Mouse (Mus musculus): ENCODE data around the gene Stk4. TPM values are rescaled to one million over a fixed set of nuclear protein-coding genes. Genes with fewer than 3 reads are reported as not detected.

Gene Stk4
- polyA plus RNA-seq, 1 experiment from 2014 or later: 14.2 TPM

DNA sequence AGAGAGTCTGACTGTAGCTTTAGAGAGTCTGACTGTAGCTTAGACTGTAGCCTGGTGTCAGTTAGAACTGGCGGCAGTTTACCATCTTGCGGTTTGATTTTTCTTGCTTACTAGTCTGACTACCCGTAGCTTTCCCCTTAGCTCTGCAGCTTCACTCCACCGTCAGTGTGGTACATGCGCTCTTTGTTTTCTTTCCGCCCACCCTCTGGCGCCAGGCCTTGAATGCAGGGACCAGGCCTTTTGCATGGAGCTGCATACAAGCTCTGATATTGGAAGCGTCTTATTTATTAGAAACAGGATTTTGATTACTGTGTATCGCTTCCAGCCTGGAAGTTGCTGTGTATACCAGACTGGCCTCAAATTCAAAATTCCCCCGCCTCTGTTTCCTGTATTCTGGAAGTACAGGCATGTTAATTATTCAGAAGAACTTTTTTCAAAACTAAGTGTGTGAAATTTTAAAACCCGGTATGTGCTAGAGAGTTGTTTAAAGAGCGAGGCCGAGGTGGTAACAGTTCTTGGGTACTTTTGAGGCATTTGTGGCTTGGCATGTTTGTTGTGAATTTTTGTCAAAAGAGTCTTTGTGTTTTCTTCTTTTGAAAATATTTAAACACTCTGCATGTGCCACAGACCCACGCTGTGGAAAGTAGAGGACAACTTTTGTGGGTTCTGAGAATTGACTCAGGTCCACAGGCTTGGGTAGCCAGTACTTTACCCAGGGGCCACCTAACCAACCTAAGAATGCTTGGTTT lies 36.3 kb downstream of the Stk4 start:
- Histone ChIP-seq H3K9me3 (no peaks in the 10 kb centered on the region), H3K4me2 (no peak overlapping the region), H3K27ac (replicated peaks) (no peak overlapping the region), H3K36me3 (peaks cover 42% of the 10 kb centered on the region), H3K4me1 (peaks cover 30% of the 10 kb centered on the region), H3K27me3 (replicated peaks) (no peaks in the 10 kb centered on the region), H3K4me3 (no peak overlapping the region), H3K9ac (no peak overlapping the region; the same call in 1 of the 2 replicates)
- WGBS: 85% methylated on average over 14 of the region's 14 CpGs
- no peak for ATAC-seq (ENCODE audit: extremely low read depth, insufficient number of reproducible peaks, low FRiP score, low TSS enrichment)

DNA sequence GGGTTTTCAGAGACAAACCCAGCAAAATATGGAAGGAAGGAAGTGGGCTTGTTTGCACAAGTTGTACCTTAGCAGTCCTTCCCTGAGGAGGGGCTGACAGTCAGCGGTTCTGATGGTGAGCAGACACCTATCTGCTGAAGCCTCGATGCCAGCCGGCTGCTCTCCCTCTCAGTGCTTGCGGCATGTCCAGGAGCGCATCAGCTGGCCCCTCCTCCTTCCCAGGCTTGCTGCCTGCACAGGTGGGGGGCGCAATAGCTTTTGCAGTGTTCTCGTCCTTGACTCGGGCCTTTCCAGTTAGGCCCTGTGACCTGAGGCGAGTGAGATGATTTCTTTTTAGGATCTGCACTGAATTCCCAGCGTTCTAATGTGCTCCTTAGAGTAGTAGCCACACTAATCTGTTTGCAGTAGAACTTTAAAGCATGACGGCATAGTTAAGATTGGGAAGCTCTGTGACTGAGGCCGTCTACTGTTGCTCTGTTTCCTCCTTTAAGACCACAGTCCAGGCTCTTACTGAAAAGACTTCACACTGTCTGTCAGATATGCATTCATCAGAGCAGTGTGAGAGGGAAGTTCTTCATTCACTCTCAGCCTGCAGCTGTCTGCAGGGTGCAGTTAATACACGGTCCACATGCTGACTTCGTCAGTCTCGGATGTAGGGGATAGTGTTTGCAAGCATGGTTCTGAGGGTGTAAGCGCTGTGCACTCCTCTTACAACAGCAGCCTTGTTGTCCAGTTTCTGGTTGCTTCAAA lies 37.2 kb downstream of the Stk4 start:
- Histone ChIP-seq H3K36me3 (peaks cover 42% of the 10 kb centered on the region), H3K9ac (peak overlapping the region; percentile 21; the same call in 1 of the 2 replicates), H3K4me2 (no peak overlapping the region), H3K27me3 (replicated peaks) (no peaks in the 10 kb centered on the region), H3K4me1 (peaks cover 30% of the 10 kb centered on the region), H3K9me3 (no peaks in the 10 kb centered on the region), H3K27ac (replicated peaks) (peak overlapping the region; percentile 61), H3K4me3 (no peak overlapping the region)
- 61% methylated on average over 16 of the region's 16 CpGs for WGBS
- ATAC-seq (ENCODE audit: extremely low read depth, insufficient number of reproducible peaks, low FRiP score, low TSS enrichment): no peak

DNA sequence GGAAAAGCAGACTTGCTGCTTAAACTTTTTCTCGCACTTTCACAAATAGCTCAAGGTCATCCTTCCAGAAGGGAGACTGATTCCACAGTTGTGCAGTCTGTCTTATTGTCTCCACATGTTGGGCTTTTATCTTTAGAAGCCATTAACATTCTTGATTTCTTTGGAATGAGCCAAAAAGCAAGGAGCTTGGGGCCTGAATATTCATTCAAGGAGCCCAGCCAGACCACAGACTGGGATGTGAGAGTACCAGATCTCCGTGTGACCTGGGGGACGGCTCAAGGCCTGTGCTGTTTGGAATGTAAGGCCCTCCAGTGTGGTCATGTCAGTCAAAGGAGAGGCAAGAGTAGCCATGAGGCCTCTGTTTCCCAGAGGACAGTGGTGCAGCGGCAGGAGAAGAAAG lies 38.4 kb downstream of the Stk4 start:
- no peak for ATAC-seq (ENCODE audit: extremely low read depth, insufficient number of reproducible peaks, low FRiP score, low TSS enrichment)
- Histone ChIP-seq H3K4me3 (no peak overlapping the region), H3K4me2 (no peak overlapping the region), H3K27ac (replicated peaks) (peak overlapping the region; percentile 50), H3K4me1 (peaks cover 30% of the 10 kb centered on the region), H3K36me3 (peaks cover 43% of the 10 kb centered on the region), H3K9me3 (no peaks in the 10 kb centered on the region), H3K9ac (peak overlapping the region; percentile 2; the same call in 1 of the 2 replicates), H3K27me3 (replicated peaks) (no peaks in the 10 kb centered on the region)
- WGBS: 48% methylated on average over 4 of the region's 4 CpGs

DNA sequence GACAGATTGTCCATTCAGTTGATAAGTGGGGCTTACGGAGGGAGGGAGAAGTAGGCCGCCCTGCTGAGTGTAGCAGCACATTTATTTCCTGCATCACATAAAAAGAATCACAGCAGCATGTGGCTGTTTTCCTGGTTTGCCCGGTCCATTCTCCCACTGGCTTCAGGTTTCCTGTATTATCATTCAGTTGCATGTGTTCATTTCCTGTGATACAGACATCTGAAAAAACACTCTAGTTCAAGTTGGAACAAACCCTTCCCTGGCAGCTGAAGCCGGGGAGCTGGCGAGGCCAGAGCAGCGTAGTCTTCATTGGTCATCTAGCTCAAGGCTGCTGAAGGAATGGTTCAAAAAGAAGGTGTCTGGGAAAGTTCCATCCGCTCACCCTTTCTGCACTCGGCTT lies 41.4 kb downstream of the Stk4 start:
- 61% methylated on average over 8 of the region's 8 CpGs for WGBS
- peak overlapping the region; percentile 62 for H3K27ac ChIP-seq (replicated peaks)

DNA sequence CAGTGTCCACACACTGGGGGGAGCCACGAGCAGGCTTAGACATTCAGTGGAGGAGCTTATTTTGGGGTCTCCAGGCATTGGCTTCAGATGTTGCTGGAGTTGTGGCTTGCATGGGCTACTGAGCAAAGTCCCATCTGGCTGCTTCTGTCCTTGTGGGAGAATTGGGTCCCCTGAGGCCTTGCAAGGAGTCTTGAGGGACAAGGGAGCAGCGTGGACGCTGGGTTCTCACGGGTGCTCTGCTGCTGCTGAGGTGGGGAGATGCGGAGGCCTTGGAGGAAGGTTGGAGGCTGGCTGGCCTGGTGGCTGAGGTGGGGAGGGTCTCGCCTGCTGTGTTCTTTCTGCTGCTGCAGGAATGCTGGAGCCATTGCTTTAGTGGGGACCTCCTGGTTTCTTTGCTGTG lies 43.9 kb downstream of the Stk4 start:
- Histone ChIP-seq H3K27ac (replicated peaks) (no peak overlapping the region), H3K4me2 (no peak overlapping the region), H3K4me3 (no peak overlapping the region), H3K36me3 (peaks cover 28% of the 10 kb centered on the region), H3K27me3 (replicated peaks) (no peaks in the 10 kb centered on the region), H3K4me1 (peaks cover 11% of the 10 kb centered on the region), H3K9me3 (no peaks in the 10 kb centered on the region), H3K9ac (no peak overlapping the region)
- ATAC-seq (ENCODE audit: extremely low read depth, insufficient number of reproducible peaks, low FRiP score, low TSS enrichment): no peak
- 92% methylated on average over 6 of the region's 6 CpGs for WGBS

More for the DNA sequence above, 41.4 kb downstream of the Stk4 start:
- H3K36me3 ChIP-seq: peaks cover 22% of the 10 kb centered on the region
- no peak overlapping the region for H3K4me3 ChIP-seq
- peaks cover 33% of the 10 kb centered on the region for H3K4me1 ChIP-seq
- H3K27me3 ChIP-seq (replicated peaks): no peaks in the 10 kb centered on the region
- H3K4me2 ChIP-seq: no peak overlapping the region
- no peaks in the 10 kb centered on the region for H3K9me3 ChIP-seq
- ATAC-seq (ENCODE audit: extremely low read depth, insufficient number of reproducible peaks, low FRiP score, low TSS enrichment): no peak
- H3K9ac ChIP-seq: no peak overlapping the region

DNA sequence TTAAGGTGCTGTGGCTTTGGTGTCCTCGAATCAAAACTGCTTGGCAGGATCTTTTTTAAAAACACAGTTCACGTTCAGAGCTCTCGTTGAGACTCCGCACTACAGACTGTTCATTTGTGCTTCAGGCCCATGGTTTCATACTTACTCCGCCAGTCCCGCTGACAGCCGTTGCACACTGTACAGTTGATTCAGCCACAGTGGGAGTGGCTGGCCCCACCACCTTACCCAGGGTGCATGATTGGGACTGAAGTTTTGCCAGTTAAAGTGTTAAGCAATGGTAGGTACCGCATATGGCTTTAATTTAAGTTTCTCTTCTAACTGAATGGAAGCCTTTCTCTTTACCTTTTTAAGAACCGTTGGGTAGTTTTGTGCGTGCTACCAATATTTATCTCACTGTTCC lies 45.4 kb downstream of the Stk4 start:
- Histone ChIP-seq H3K36me3 (peaks cover 42% of the 10 kb centered on the region), H3K4me1 (0 out of 2 replicates have a peak, but pooled peaks cover 6% of the 10 kb centered on the region), H3K4me3 (no peak overlapping the region), H3K9ac (no peak overlapping the region), H3K4me2 (no peak overlapping the region), H3K27me3 (replicated peaks) (no peaks in the 10 kb centered on the region), H3K9me3 (no peaks in the 10 kb centered on the region), H3K27ac (replicated peaks) (no peak overlapping the region; the same call in 1 of the 2 replicates)
- WGBS: 80% methylated on average over 10 of the region's 10 CpGs
- ATAC-seq (ENCODE audit: extremely low read depth, insufficient number of reproducible peaks, low FRiP score, low TSS enrichment): no peak

DNA sequence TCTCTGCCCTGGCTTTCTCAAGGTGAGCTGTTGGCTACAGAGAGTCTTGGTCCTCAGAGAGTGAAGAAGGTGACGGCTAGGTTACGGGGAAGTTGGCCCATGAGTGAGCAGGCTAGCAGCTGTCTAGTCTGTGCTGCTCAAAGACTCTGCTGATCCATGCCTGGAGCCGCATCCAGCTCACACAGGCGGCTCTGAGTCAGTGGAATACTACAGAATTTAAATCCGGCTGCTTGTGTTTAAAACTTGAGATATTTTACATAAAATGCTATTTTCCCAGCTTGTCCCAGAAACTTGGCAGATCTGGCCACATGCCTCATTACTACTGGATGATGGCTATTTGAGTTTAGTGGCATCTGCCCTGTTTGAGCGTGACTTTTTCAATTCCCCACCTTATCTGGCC lies 49.4 kb downstream of the Stk4 start:
- Histone ChIP-seq H3K4me2 (no peak overlapping the region), H3K4me1 (0 out of 2 replicates have a peak, but pooled peaks cover 6% of the 10 kb centered on the region), H3K27me3 (replicated peaks) (no peaks in the 10 kb centered on the region), H3K9ac (no peak overlapping the region), H3K36me3 (peaks cover 52% of the 10 kb centered on the region), H3K4me3 (no peak overlapping the region), H3K9me3 (no peaks in the 10 kb centered on the region), H3K27ac (replicated peaks) (no peak overlapping the region)
- WGBS: 88% methylated on average over 6 of the region's 6 CpGs
- no peak for ATAC-seq (ENCODE audit: extremely low read depth, insufficient number of reproducible peaks, low FRiP score, low TSS enrichment)

DNA sequence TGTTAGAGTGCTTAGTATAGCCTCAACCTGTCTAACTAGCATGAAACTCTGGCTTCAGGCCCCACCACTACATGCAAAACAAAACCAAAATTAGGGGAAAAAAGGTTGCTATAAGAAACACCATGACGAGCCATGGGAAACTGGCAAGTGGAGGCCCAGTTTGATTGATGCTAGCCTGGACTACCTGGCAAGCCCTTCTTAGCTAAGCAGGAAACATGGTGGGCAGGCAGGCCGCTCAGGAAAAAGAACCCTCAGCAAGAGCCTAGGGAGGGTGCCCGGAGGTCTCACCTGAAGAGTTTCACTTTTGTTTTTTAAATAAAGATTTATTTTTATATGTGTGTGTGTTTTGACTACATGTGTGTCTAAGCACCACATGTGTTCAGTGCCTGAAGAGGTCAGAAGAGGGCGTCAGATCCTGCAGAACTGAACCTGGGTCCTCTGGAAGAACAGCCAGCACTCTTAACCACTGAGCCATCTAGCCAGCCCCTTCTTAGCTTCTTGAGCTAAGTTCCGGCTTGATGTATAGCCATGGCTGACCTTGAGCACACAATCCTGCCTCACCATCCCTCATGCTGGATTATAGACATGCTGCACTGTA lies 53.1 kb downstream of the Stk4 start:
- 74% methylated on average over 5 of the region's 5 CpGs for WGBS
- Histone ChIP-seq H3K27ac (replicated peaks) (no peak overlapping the region), H3K4me1 (no peaks in the 10 kb centered on the region), H3K4me2 (no peak overlapping the region), H3K9me3 (no peaks in the 10 kb centered on the region), H3K9ac (no peak overlapping the region), H3K27me3 (replicated peaks) (no peaks in the 10 kb centered on the region), H3K4me3 (no peak overlapping the region), H3K36me3 (peaks cover 50% of the 10 kb centered on the region)
- no peak for ATAC-seq (ENCODE audit: extremely low read depth, insufficient number of reproducible peaks, low FRiP score, low TSS enrichment)

DNA sequence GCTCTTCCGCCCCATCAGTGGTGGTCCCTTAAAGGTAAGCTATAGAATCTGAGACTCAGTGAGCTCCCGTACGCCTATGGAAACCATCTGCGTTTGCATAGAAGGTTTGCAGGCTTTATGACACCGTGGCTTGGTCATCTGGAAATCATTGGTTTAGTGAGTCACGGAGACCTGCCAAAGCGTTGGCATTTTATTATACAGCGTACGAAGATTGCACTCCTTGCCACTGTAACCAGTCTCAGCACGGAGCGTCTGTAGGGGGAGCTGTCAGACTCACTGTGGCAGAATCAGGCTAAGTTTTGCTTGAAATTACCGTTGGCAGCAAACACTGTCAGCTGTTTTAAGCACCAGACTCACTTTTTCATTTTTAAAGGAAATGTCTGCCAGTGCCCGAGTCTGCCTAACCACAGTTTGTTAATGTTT lies 56.4 kb downstream of the Stk4 start:
- no peak overlapping the region for H3K4me2 ChIP-seq
- ATAC-seq (ENCODE audit: extremely low read depth, insufficient number of reproducible peaks, low FRiP score, low TSS enrichment): no peak
- WGBS: 79% methylated on average over 13 of the region's 13 CpGs

DNA sequence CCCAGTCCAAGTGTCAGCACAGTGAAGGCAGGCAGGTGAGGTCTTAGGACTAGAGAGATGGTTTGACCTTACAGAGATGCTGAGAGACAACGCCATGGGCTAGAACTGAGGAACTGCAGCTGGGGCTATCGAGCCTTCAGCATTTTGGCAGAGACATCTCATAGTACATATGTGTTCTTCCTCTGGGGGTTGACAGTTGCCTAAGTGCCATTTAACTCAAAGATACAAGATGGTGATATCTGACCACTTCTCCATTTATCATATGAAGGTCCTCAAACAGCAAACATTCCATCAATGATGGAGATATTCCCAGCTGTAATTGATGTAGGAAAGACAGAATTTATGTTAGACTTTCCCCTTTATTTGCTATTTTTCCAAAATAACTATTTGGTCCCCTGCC lies 57.2 kb downstream of the Stk4 start:
- Histone ChIP-seq H3K4me3 (no peak overlapping the region), H3K4me1 (no peaks in the 10 kb centered on the region), H3K36me3 (peaks cover 31% of the 10 kb centered on the region), H3K4me2 (no peak overlapping the region), H3K9me3 (no peaks in the 10 kb centered on the region), H3K27ac (replicated peaks) (no peak overlapping the region), H3K27me3 (replicated peaks) (no peaks in the 10 kb centered on the region), H3K9ac (no peak overlapping the region)
- WGBS: 91% methylated on average over 2 of the region's 2 CpGs
- ATAC-seq (ENCODE audit: extremely low read depth, insufficient number of reproducible peaks, low FRiP score, low TSS enrichment): no peak

More for the DNA sequence above, 56.4 kb downstream of the Stk4 start:
- Histone ChIP-seq H3K4me1 (no peaks in the 10 kb centered on the region), H3K9ac (no peak overlapping the region), H3K4me3 (no peak overlapping the region), H3K36me3 (peaks cover 38% of the 10 kb centered on the region), H3K9me3 (no peaks in the 10 kb centered on the region), H3K27me3 (replicated peaks) (no peaks in the 10 kb centered on the region), H3K27ac (replicated peaks) (no peak overlapping the region)

DNA sequence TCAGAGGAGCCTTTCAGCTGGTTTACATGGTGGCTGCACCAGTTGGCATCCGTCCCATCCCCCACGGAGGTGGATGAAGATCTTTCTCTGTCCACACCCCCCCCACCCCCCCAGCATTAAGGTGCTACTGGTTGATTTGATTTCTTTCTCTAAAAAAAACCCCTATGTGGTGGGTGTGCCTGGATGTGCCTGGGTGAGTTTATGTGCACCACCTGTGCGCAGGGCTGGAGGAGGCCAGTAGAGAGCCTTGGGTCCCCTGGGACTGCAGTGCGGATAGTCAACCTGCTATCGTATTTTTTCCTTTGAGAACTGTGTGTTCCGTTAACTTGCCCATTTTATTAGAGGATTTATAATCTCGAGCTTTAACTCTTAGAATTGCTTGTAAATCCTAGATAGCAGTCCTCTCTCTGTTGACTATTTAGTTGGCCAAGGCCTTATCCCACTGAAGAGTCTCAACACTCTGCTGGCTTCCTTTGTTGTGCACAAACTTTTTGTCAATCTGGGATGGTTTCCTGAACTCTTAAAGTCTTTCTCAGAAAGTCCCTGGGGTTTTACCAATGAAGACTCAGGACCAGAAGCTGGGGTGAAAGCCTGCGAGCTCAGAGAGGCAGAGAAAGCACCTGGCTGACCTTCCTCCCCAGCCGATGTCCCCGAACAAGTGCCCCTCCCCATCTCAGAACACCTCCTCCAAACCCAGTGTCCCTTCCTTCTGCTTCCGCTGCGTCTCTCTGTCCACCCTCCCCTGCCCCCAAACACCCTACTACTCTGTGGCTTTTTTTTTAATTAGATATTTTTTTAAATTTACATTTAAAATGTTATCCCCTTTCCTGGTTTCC lies 58.7 kb downstream of the Stk4 start:
- whole genome bisulfite sequencing: 88% methylated on average over 12 of the region's 12 CpGs
- H3K36me3 ChIP-seq: peaks cover 18% of the 10 kb centered on the region; the same call in 1 of the 2 replicates
- H3K4me1 ChIP-seq: no peaks in the 10 kb centered on the region
- no peaks in the 10 kb centered on the region for H3K9me3 ChIP-seq
- H3K27ac ChIP-seq (replicated peaks): no peak overlapping the region
- no peaks in the 10 kb centered on the region for H3K27me3 ChIP-seq (replicated peaks)
- no peak overlapping the region for H3K9ac ChIP-seq
- H3K4me2 ChIP-seq: no peak overlapping the region
- no peak overlapping the region for H3K4me3 ChIP-seq
- ATAC-seq (ENCODE audit: extremely low read depth, insufficient number of reproducible peaks, low FRiP score, low TSS enrichment): no peak

Measured in heart, embryonic 13.5 days (tissue).